Mouse (Mus musculus) liver, postnatal 0 days (tissue): ENCODE results near the gene Mst1. TPM values are rescaled to one million over a fixed set of nuclear protein-coding genes. Genes with fewer than 3 reads are reported as not detected.

Source experiments
- ATAC-seq: fragments of 200-750 bp; cut with Nextera tagmentation; 2 replicates; pipeline ENCODE4 v1.8.0; 2017; ENCODE audit warnings: mild to moderate bottlenecking, moderate library complexity
- DNase-seq: peaks from one replicate; pipeline ENCODE4 v3.0.0-alpha.2; 2016
- H3K27ac ChIP-seq: fragments of 300-500 bp; sonication (generic); 2 replicates; pipeline ENCODE4 v1.5.1; 2014; ENCODE audit warnings: antibody characterized with exemption, moderate library complexity, mild to moderate bottlenecking, low read depth
- H3K27me3 ChIP-seq: fragments of 300-500 bp; sonication (generic); 2 replicates; pipeline ENCODE4 v1.6.1; 2014; ENCODE audit warnings: low read length, control low read depth, mixed read lengths; ENCODE audit not compliant: insufficient read depth
- H3K36me3 ChIP-seq: fragments of 300-500 bp; sonication (generic); replicated peaks from 2 replicates; pipeline ENCODE4 v1.6.1; 2014; ENCODE audit warnings: mild to moderate bottlenecking, control low read depth, low read length, moderate library complexity, mixed read lengths; ENCODE audit not compliant: insufficient read depth
- H3K4me1 ChIP-seq: fragments of 300-500 bp; sonication (generic); 2 replicates; pipeline ENCODE4 v1.6.1; 2014; ENCODE audit warnings: antibody characterized with exemption, mild to moderate bottlenecking, control low read depth; ENCODE audit not compliant: insufficient read depth
- H3K4me2 ChIP-seq: fragments of 300-500 bp; sonication (generic); 2 replicates; pipeline ENCODE4 v1.6.1; 2014; ENCODE audit warnings: low read depth, mild to moderate bottlenecking, low read length, moderate library complexity, mixed read lengths
- H3K4me3 ChIP-seq: fragments of 300-500 bp; sonication (generic); 2 replicates; pipeline ENCODE4 v1.5.1; 2014; ENCODE audit warnings: low read depth, low read length
- H3K9ac ChIP-seq: fragments of 300-500 bp; sonication (generic); replicated peaks from 2 replicates; pipeline ENCODE4 v1.6.1; 2014; ENCODE audit warnings: mild to moderate bottlenecking, moderate library complexity
- H3K9me3 ChIP-seq: fragments of 300-500 bp; sonication (generic); 2 replicates; pipeline ENCODE4 v1.6.1; 2016; ENCODE audit warnings: mild to moderate bottlenecking, control low read depth, low read length, mixed read lengths
- CTCF ChIP-seq: sonication (generic); IDR thresholded peaks from 2 replicates; pipeline ENCODE4 v1.5.1; 2016; ENCODE audit warnings: antibody characterized with exemption, low read depth
- EP300 ChIP-seq: IDR thresholded peaks from 2 replicates; pipeline ENCODE4 v1.6.1; 2016; ENCODE audit warnings: antibody characterized with exemption, low read depth, mild to moderate bottlenecking
- WGBS: fragments of 180-500 bp; shearing (Covaris S2); extraction: QIAGEN DNeasy Blood & Tissue Kit; methylation state at CpG from one replicate; pipeline ENCODE4 v1.1.7; 2014; ENCODE audit not compliant: insufficient replicate concordance; 5-methylcytosine and 5-hydroxymethylcytosine counted together
- microRNA-seq: library from miRNA; unstranded; fragments of <30 nt; microRNA quantifications from one replicate; pipeline ENCODE4, GENCODE M21; 2016
- polyA plus RNA-seq: library from polyadenylated mRNA; unstranded; fragments of >200 nt; fragmentation: Nextera tagmentation; extraction: Ambion mirVana; gene quantifications from 2 replicates; pipeline ENCODE4 v1.2.1, GENCODE M21; 2015

Mst1 gene
- polyA plus RNA-seq, 1 experiment from 2014 or later, result 93.0 TPM

DNA sequence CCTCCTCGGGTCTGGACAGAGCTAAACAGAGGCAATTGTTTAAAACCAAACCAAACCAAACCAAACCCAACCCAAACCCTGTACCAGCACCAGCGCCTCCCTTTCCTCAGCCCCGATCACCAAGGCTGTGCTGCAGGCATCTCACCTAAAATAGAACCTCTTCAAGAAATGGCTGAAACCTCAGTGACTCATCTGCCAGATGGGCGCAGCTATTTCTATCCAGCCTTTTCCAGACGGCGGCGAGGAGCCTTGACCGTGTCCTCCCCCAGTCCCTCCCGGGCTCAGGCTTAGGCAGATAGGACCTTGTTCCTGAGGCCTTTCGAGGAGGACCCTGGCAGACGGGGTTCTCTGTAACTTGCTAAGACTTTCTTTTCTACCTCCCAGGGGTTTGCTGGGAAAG is 48.0 kb downstream of the Mst1 start:
- 80% methylated on average over 11 of the region's 11 CpGs for WGBS
- DNase-seq (no peak), ATAC-seq (no peak)
- no peaks in the 10 kb centered on the region for H3K9me3 ChIP-seq
- H3K4me3 ChIP-seq, result no peak overlapping the region
- no peaks in the 10 kb centered on the region for H3K36me3 ChIP-seq
- H3K27ac ChIP-seq, result no peak overlapping the region
- H3K4me1 ChIP-seq, result no peaks in the 10 kb centered on the region
- H3K4me2 ChIP-seq, result no peak overlapping the region
- TF ChIP-seq CTCF (no peak), EP300 (no peak)
- no peaks in the 10 kb centered on the region for H3K27me3 ChIP-seq
- H3K9ac ChIP-seq, result no peak overlapping the region

DNA sequence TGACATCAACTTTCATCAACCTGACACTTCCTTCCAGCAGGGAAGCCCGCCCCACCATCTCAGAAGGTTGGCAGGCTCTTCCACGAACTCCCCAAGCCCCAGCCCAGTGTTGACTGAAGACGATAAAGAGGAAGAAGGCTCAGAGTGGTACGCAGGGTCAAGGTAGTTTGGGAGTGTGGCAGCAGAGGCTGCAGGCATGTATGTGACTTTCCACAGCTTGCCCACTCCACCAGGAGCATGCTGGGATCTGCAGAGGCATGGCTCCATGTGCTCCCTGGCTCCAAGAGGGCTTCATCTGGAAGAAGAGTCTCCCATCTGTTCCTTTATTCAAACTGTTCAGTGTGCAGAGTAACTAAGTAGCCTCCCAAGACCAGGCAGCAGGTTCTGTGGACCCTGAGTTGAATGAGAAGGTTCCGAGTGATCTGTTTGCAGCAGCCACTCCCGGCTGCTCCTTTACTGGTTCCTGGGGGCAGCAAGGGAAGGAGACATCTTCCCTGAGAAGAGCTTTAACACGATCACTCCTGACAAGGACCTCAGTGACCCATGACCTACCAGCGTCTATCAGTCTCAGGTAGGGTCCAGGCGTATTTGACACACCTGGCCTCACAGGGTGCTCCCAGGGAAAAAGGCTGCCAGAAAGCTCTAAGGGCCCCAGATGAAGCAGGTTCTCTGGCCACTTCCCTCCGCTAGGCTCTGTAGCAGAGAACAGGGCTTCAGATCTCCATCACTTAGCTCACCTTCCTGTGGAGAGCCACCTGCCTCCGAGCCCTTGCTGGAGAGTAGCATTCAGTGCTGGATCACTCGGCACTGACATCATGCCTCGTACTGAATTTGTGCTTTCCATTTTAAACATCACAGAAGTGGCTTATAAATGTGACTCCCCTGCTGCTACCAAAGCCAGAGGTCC is 49.1 kb downstream of the Mst1 start:
- Histone ChIP-seq H3K27me3 (no peaks in the 10 kb centered on the region), H3K9me3 (no peaks in the 10 kb centered on the region), H3K4me1 (no peaks in the 10 kb centered on the region), H3K36me3 (no peaks in the 10 kb centered on the region), H3K4me3 (no peak overlapping the region), H3K9ac (no peak overlapping the region), H3K4me2 (no peak overlapping the region), H3K27ac (no peak overlapping the region)
- TF ChIP-seq EP300 (no peak), CTCF (no peak)
- no peak for DNase-seq
- no peak for ATAC-seq
- WGBS, result 60% methylated on average over 13 of the region's 13 CpGs

DNA sequence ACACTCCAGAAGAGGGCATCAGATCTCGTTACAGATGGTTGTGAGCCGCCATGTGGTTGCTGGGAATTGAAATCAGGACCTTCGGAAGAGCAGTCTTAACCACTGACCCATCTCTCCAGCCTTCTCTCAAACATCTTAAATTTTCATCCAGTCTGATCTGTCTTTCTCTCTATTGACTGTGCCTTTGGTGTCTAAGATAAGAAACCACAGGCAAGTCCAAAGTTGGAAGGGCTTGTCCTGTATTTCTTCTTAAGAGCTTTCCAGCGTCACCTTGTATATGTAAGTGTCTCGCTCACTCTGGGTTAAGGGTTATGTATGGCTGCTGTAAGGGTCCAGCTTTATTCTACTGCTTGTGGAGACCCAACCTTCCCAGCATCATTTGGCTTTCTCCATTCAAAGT is 51.3 kb downstream of the Mst1 start:
- 60% methylated on average over 5 of the region's 5 CpGs for WGBS
- TF ChIP-seq EP300, result no peak
- TF ChIP-seq CTCF, result no peak
- H3K36me3 ChIP-seq, result no peaks in the 10 kb centered on the region

DNA sequence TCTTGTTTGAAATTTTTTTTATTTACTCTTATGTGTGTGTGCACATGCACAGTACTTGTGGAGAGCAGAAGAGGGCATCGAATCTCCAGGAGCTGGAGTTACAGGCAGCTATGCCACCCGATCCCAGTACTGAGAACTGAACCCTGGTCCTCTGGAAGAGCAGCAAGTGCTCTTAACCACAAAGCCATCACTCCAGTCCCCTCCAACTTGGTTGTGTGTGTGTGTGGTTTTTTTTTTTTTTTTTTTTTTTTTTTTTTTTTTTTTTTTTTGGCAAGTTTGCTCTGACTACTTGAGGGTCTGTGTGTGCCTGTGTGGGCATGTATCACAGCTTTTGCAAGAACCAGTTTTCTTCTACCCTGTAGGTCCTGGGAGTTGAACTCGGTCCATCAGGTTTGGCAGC is 52.1 kb downstream of the Mst1 start:
- no peaks in the 10 kb centered on the region for H3K9me3 ChIP-seq
- H3K36me3 ChIP-seq, result no peaks in the 10 kb centered on the region
- no peaks in the 10 kb centered on the region for H3K27me3 ChIP-seq
- H3K27ac ChIP-seq, result no peak overlapping the region
- H3K4me1 ChIP-seq, result no peaks in the 10 kb centered on the region
- DNase-seq (no peak), ATAC-seq (no peak)
- no peak overlapping the region for H3K4me3 ChIP-seq
- TF ChIP-seq CTCF (no peak), EP300 (no peak)
- WGBS, result 86% methylated on average over 3 of the region's 3 CpGs
- H3K9ac ChIP-seq, result no peak overlapping the region
- H3K4me2 ChIP-seq, result no peak overlapping the region

More for the DNA sequence above, 51.3 kb downstream of the Mst1 start:
- H3K9ac ChIP-seq, result no peak overlapping the region
- H3K27ac ChIP-seq, result no peak overlapping the region
- H3K4me3 ChIP-seq, result no peak overlapping the region
- no peaks in the 10 kb centered on the region for H3K4me1 ChIP-seq
- DNase-seq (no peak), ATAC-seq (no peak)
- no peaks in the 10 kb centered on the region for H3K9me3 ChIP-seq
- no peaks in the 10 kb centered on the region for H3K27me3 ChIP-seq
- H3K4me2 ChIP-seq, result no peak overlapping the region

DNA sequence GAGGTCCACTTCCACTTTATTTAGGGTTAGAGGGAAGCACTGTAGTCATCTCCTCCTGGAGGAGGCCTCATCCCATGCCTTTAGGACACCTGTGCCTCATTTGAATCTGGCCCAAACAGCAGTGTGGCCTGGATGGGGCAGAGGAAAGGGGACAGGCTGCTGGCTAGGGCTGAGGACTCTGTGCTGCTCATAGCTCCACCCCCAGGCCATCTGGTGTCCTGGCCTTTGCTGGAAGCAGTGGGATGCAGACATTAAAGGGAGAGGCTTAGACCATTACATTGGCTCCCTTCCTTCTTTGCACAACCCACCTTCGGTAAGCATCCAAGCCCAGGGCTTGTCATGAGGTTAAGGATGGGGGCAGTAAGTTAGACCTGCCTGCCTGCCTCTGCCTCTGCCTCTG is 53.2 kb downstream of the Mst1 start:
- TF ChIP-seq EP300 (no peak), CTCF (no peak)
- 45% methylated on average over 1 of the region's 1 CpGs for WGBS
- no peak for DNase-seq
- no peaks in the 10 kb centered on the region for H3K9me3 ChIP-seq
- H3K27me3 ChIP-seq, result no peaks in the 10 kb centered on the region
- H3K4me2 ChIP-seq, result no peak overlapping the region
- H3K36me3 ChIP-seq, result no peaks in the 10 kb centered on the region
- no peak overlapping the region for H3K27ac ChIP-seq
- H3K4me1 ChIP-seq, result no peaks in the 10 kb centered on the region
- H3K9ac ChIP-seq, result no peak overlapping the region
- no peak for ATAC-seq
- H3K4me3 ChIP-seq, result no peak overlapping the region

Small RNAs within 50 kb of the gene (microRNA-seq; reads per million reads assigned to microRNA genes)
- gene Gm47303, result not detected
- gene Mir7088, result 5.3 reads per million, percentile 8 among the genes with 10 or more reads in this experiment

Other genes starting within 250 kb of the Mst1 start
- 14.3 and 17.0 TPM in 2 replicates for gene Rbm6, start 207.2 kb upstream of the Mst1 start, polyA plus RNA-seq
- 5.3 and 5.8 TPM in 2 replicates for gene Mon1a, start 192.3 kb upstream of the Mst1 start, polyA plus RNA-seq
- gene Mst1r, start 173.6 kb upstream of the Mst1 start, polyA plus RNA-seq, result 0.37 and 0.38 TPM in 2 replicates
- gene Actl11, start 152.0 kb upstream of the Mst1 start, polyA plus RNA-seq, result not detected in 2 replicates
- 0.04 and 0.09 TPM in 2 replicates for gene Camkv, start 144.8 kb upstream of the Mst1 start, polyA plus RNA-seq
- gene Traip, start 130.3 kb upstream of the Mst1 start, polyA plus RNA-seq, result 5.4 and 6.5 TPM in 2 replicates
- gene Uba7, start 104.9 kb upstream of the Mst1 start, polyA plus RNA-seq, result 32.0 and 33.2 TPM in 2 replicates
- 0.12 and 0.31 TPM in 2 replicates for gene Gm20661, start 97.4 kb upstream of the Mst1 start, polyA plus RNA-seq
- 28.5 and 30.6 TPM in 2 replicates for gene Inka1, start 94.6 kb upstream of the Mst1 start, polyA plus RNA-seq
- gene Cdhr4, start 87.9 kb upstream of the Mst1 start, polyA plus RNA-seq, result 0.75 and 1.1 TPM in 2 replicates
- 0.07 TPM in 1 of 2 replicates, not detected in the other for gene Gm20662, start 84.1 kb upstream of the Mst1 start, polyA plus RNA-seq
- gene Ip6k1, start 77.9 kb upstream of the Mst1 start, polyA plus RNA-seq, result 18.4 and 19.8 TPM in 2 replicates
- gene Gmppb, start 31.2 kb upstream of the Mst1 start, polyA plus RNA-seq, result 12.2 and 12.6 TPM in 2 replicates
- gene Amigo3, start 27.3 kb upstream of the Mst1 start, polyA plus RNA-seq, result 0.59 and 0.86 TPM in 2 replicates
- gene Rnf123, start 2.9 kb downstream of the Mst1 start, polyA plus RNA-seq, result 45.2 and 50.1 TPM in 2 replicates
- 67.7 and 75.2 TPM in 2 replicates for gene Apeh, start 14.2 kb downstream of the Mst1 start, polyA plus RNA-seq
- 0.58 and 0.59 TPM in 2 replicates for gene Bsn, start 109.9 kb downstream of the Mst1 start, polyA plus RNA-seq
- gene Dag1, start 183.5 kb downstream of the Mst1 start, polyA plus RNA-seq, result 20.0 and 20.8 TPM in 2 replicates
- 7.7 and 9.5 TPM in 2 replicates for gene Nicn1, start 210.0 kb downstream of the Mst1 start, polyA plus RNA-seq
- gene Amt, start 216.4 kb downstream of the Mst1 start, polyA plus RNA-seq, result 10.9 and 13.5 TPM in 2 replicates
- 163 and 165 TPM in 2 replicates for gene Rhoa, start 225.7 kb downstream of the Mst1 start, polyA plus RNA-seq
- 14.8 and 16.3 TPM in 2 replicates for gene Tcta, start 225.7 kb downstream of the Mst1 start, polyA plus RNA-seq